Mouse (Mus musculus) bone marrow, adult 2 months (tissue): ENCODE measurements at regions not wholly inside any gene's neighbourhood (a gene's known extent, or its start where the extent isn't known, plus 50 kb on each side); places are given as distances from the start of the nearest gene placed in this dataset.

Source experiments
- CTCF ChIP-seq: fragments of 200-500 bp; IDR thresholded peaks from 2 replicates; pipeline ENCODE4 v1.5.1; 2011; ENCODE audit warnings: low read length, control low read depth; ENCODE audit not compliant: control insufficient read depth, insufficient read depth
- POLR2A ChIP-seq: fragments of 200-500 bp; IDR thresholded peaks from 2 replicates; pipeline ENCODE4 v1.6.1; 2011; ENCODE audit warnings: low read depth, mild to moderate bottlenecking, control low read depth, low read length, borderline replicate concordance; ENCODE audit not compliant: control insufficient read depth

DNA sequence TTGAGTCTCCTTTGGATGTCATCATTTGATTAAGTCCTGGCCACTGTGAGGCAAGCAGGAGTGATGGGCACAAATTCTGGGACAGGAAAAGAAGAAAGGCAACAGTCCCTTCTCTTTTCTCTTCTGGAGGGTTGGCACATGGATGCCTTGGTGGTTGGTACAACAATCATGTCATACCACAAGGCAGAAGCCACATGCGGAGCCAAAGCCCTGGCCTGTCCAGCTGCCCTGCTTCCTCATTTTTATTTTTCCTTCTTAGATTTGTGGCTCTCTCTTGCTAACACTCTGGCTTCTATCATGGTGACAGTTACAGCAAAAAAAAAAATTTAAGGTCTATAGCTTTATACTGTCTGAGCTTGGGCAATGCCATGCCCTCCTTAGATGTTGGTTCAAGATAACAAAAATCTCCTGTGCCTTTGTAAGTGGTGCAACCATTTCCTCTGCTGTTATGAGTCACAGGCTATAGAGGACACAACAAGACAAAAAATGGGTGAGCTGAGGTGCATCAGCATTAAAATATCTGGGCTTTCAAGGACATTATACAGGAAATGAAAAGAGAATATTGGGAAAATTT is 158.2 kb downstream of the Evx1 start:
- TF ChIP-seq POLR2A (no peak), CTCF (no peak)
